Mouse (Mus musculus): Measurements from ENCODE around the gene Btg1. TPM values are rescaled to one million over a fixed set of nuclear protein-coding genes. Genes with fewer than 3 reads are reported as not detected.

The Btg1 gene
- polyA plus RNA-seq, 1 experiment from 2014 or later = 14.5 TPM

GRCm38 (mm10) chr10:96633145-96633516 is 16.3 kb downstream of the Btg1 start:
- WGBS (ENCODE audit: insufficient replicate concordance) = 33% methylated on average over 4 of the region's 4 CpGs
- H3K4me3 ChIP-seq (ENCODE audit: low read depth, low read length) = no peak overlapping the region
- no peak overlapping the region for H3K4me2 ChIP-seq (ENCODE audit: low read depth, low read length)
- H3K36me3 ChIP-seq (ENCODE audit: control insufficient read depth, insufficient read depth) = no peaks in the 10 kb centered on the region
- H3K27me3 ChIP-seq (ENCODE audit: control insufficient read depth, insufficient read depth, low read depth, low read length) = no peaks in the 10 kb centered on the region
- no peaks in the 10 kb centered on the region for H3K9me3 ChIP-seq (replicated peaks; ENCODE audit: control insufficient read depth, low read length)
- H3K27ac ChIP-seq (ENCODE audit: low read length) = no peak overlapping the region
- no peak overlapping the region for H3K9ac ChIP-seq (ENCODE audit: low read depth, low read length)
- ATAC-seq (ENCODE audit: low read depth) = no peak
- no peaks in the 10 kb centered on the region for H3K4me1 ChIP-seq (ENCODE audit: control insufficient read depth, low read depth, low read length)

DNA sequence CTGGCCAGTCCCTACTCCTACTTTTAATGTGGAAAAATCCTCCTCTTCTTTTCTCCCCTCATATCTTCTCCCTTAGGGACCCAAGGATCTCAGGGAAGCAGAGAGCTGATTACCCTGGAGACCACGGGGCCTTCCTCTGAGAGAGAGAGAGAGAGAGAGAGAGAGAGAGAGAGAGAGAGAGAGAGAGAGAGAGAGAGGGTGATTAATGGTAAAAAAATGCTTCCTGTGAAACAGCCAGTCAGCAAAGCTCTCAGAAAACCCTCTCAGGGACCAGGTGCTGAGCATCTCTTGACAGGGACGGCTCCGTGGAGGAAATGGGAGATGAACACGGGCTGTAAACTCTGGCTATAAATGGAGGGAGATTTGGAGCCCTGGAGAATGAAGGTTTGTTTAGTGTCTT is 18.7 kb downstream of the Btg1 start:
- WGBS (ENCODE audit: insufficient replicate concordance) = 45% methylated on average over 4 of the region's 4 CpGs
- Histone ChIP-seq H3K9me3 (replicated peaks; ENCODE audit: control insufficient read depth, low read length) (no peaks in the 10 kb centered on the region), H3K4me1 (ENCODE audit: control insufficient read depth, low read depth, low read length) (no peaks in the 10 kb centered on the region), H3K36me3 (ENCODE audit: control insufficient read depth, insufficient read depth) (no peaks in the 10 kb centered on the region), H3K9ac (ENCODE audit: low read depth, low read length) (no peak overlapping the region), H3K4me2 (ENCODE audit: low read depth, low read length) (no peak overlapping the region), H3K27ac (ENCODE audit: low read length) (no peak overlapping the region), H3K4me3 (ENCODE audit: low read depth, low read length) (no peak overlapping the region), H3K27me3 (ENCODE audit: control insufficient read depth, insufficient read depth, low read depth, low read length) (no peaks in the 10 kb centered on the region)
- no peak for ATAC-seq (ENCODE audit: low read depth)

DNA sequence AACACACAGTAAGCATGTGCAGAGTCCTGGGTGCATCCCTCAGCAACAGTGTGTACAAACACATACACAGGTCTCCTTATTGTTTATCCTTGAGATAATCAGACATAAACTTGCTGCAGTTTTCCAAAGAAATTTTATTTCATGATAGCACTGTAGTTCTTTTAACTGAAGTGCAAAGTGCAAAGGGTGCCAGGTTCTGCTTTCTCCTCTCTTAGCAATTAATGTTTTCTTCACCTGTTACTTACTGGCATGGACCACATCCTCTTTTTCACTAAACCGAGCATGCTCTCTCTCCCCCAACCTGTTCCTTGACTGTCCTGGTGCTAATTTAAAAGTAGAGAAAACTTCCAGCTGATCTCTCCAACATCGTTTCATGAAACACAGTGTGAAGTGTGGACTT is 21.7 kb downstream of the Btg1 start:
- no peak for ATAC-seq (ENCODE audit: low read depth)
- H3K9ac ChIP-seq (ENCODE audit: low read depth, low read length) = no peak overlapping the region
- H3K4me2 ChIP-seq (ENCODE audit: low read depth, low read length) = no peak overlapping the region
- no peaks in the 10 kb centered on the region for H3K36me3 ChIP-seq (ENCODE audit: control insufficient read depth, insufficient read depth)
- no peaks in the 10 kb centered on the region for H3K27me3 ChIP-seq (ENCODE audit: control insufficient read depth, insufficient read depth, low read depth, low read length)
- no peaks in the 10 kb centered on the region for H3K9me3 ChIP-seq (replicated peaks; ENCODE audit: control insufficient read depth, low read length)
- H3K4me3 ChIP-seq (ENCODE audit: low read depth, low read length) = no peak overlapping the region
- WGBS (ENCODE audit: insufficient replicate concordance) = 37% methylated on average over 2 of the region's 2 CpGs
- no peak overlapping the region for H3K27ac ChIP-seq (ENCODE audit: low read length)
- H3K4me1 ChIP-seq (ENCODE audit: control insufficient read depth, low read depth, low read length) = no peaks in the 10 kb centered on the region

GRCm38 (mm10) chr10:96642014-96642413 is 25.2 kb downstream of the Btg1 start:
- no peaks in the 10 kb centered on the region for H3K9me3 ChIP-seq (replicated peaks; ENCODE audit: control insufficient read depth, low read length)
- no peak overlapping the region for H3K4me3 ChIP-seq (ENCODE audit: low read depth, low read length)
- no peak for ATAC-seq (ENCODE audit: low read depth)
- WGBS (ENCODE audit: insufficient replicate concordance) = 57% methylated on average over 4 of the region's 4 CpGs
- H3K27me3 ChIP-seq (ENCODE audit: control insufficient read depth, insufficient read depth, low read depth, low read length) = no peaks in the 10 kb centered on the region
- H3K36me3 ChIP-seq (ENCODE audit: control insufficient read depth, insufficient read depth) = no peaks in the 10 kb centered on the region
- H3K4me1 ChIP-seq (ENCODE audit: control insufficient read depth, low read depth, low read length) = no peaks in the 10 kb centered on the region
- no peak overlapping the region for H3K4me2 ChIP-seq (ENCODE audit: low read depth, low read length)
- H3K9ac ChIP-seq (ENCODE audit: low read depth, low read length) = no peak overlapping the region
- H3K27ac ChIP-seq (ENCODE audit: low read length) = no peak overlapping the region

- 58% methylated on average over 6 of the region's 6 CpGs for WGBS (ENCODE audit: insufficient replicate concordance)
- Histone ChIP-seq H3K4me2 (ENCODE audit: low read depth, low read length) (no peak overlapping the region), H3K4me3 (ENCODE audit: low read depth, low read length) (no peak overlapping the region), H3K9ac (ENCODE audit: low read depth, low read length) (no peak overlapping the region), H3K36me3 (ENCODE audit: control insufficient read depth, insufficient read depth) (no peaks in the 10 kb centered on the region), H3K9me3 (replicated peaks; ENCODE audit: control insufficient read depth, low read length) (no peaks in the 10 kb centered on the region), H3K27ac (ENCODE audit: low read length) (no peak overlapping the region), H3K27me3 (ENCODE audit: control insufficient read depth, insufficient read depth, low read depth, low read length) (no peaks in the 10 kb centered on the region), H3K4me1 (ENCODE audit: control insufficient read depth, low read depth, low read length) (no peaks in the 10 kb centered on the region)
- ATAC-seq (ENCODE audit: low read depth) = no peak
Observed at GRCm38 (mm10) chr10:96642751-96643150, 25.9 kb downstream of the Btg1 start.

DNA sequence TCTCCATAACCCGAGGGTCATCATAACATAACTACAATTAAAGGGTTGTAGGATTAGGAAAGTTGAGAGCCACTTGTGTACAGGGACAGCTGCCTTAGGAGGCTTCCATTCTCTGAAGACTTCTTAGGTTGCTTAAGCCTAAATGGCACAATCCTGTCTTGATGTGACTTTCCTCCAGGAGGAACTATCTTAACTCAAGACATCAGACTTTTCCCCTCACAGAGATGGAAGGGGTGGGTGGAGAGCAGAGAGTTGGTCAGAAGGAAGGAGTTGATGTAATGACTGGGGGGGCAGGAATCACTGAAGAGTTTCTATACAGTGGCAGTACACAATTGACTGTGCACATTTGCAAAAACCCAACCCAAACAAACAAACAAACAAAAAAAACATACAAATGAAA is 28.4 kb downstream of the Btg1 start:
- no peaks in the 10 kb centered on the region for H3K36me3 ChIP-seq (ENCODE audit: control insufficient read depth, insufficient read depth)
- H3K9ac ChIP-seq (ENCODE audit: low read depth, low read length) = no peak overlapping the region
- no peak overlapping the region for H3K4me2 ChIP-seq (ENCODE audit: low read depth, low read length)
- no peak overlapping the region for H3K4me3 ChIP-seq (ENCODE audit: low read depth, low read length)
- H3K4me1 ChIP-seq (ENCODE audit: control insufficient read depth, low read depth, low read length) = no peaks in the 10 kb centered on the region
- H3K9me3 ChIP-seq (replicated peaks; ENCODE audit: control insufficient read depth, low read length) = no peaks in the 10 kb centered on the region
- no peak overlapping the region for H3K27ac ChIP-seq (ENCODE audit: low read length)
- H3K27me3 ChIP-seq (ENCODE audit: control insufficient read depth, insufficient read depth, low read depth, low read length) = no peaks in the 10 kb centered on the region
- 44% methylated on average over 1 of the region's 1 CpGs for WGBS (ENCODE audit: insufficient replicate concordance)
- ATAC-seq (ENCODE audit: low read depth) = no peak

DNA sequence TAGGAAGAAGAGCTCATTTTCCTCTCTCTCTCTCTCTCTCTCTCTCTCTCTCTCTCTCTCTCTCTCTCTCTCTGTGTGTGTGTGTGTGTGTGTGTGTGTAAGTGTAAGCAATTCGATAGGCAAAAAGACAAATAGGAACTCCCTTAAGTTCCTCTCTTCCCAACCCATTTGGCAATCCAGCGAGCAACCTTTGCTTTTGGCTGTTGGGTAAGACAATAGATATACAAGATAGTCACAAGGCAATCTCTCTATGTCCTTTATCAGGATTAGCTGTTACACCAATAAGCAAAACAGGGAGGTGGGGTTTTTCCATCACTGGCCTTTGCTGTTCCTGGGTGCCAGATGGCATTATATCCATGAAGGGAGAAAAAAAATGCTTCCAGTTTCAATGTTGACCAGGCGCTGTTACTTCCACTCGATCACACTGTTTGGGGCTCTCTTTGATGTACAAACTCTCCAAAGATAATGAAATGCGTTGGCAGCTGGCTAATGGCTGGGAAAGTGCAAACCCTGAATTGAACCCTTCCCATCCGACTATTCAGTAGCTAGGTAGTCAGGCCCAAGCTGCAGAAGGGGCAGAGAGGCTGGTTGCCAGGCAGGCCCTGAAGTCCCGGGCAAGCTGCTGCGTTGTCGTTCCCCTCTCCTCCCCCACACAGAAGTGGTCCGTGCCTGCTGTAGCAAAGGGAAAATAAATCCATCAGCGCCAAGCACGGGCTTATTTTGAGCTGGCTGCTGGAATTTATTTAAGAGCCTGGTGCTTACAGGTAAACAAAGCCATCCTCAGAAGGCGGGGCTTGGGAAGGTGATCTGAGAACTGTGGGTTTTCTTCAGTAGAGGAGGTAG is 29.4 kb downstream of the Btg1 start:
- no peak overlapping the region for H3K4me3 ChIP-seq (ENCODE audit: low read depth, low read length)
- WGBS (ENCODE audit: insufficient replicate concordance) = 29% methylated on average over 13 of the region's 13 CpGs
- H3K9me3 ChIP-seq (replicated peaks; ENCODE audit: control insufficient read depth, low read length) = no peaks in the 10 kb centered on the region
- H3K27me3 ChIP-seq (ENCODE audit: control insufficient read depth, insufficient read depth, low read depth, low read length) = no peaks in the 10 kb centered on the region
- no peak overlapping the region for H3K9ac ChIP-seq (ENCODE audit: low read depth, low read length)
- no peaks in the 10 kb centered on the region for H3K36me3 ChIP-seq (ENCODE audit: control insufficient read depth, insufficient read depth)
- no peaks in the 10 kb centered on the region for H3K4me1 ChIP-seq (ENCODE audit: control insufficient read depth, low read depth, low read length)
- ATAC-seq (ENCODE audit: low read depth) = no peak
- H3K4me2 ChIP-seq (ENCODE audit: low read depth, low read length) = no peak overlapping the region; the same call in 1 of the 2 replicates
- no peak overlapping the region for H3K27ac ChIP-seq (ENCODE audit: low read length)

- Histone ChIP-seq H3K9me3 (replicated peaks; ENCODE audit: control insufficient read depth, low read length) (no peaks in the 10 kb centered on the region), H3K4me3 (ENCODE audit: low read depth, low read length) (no peak overlapping the region), H3K36me3 (ENCODE audit: control insufficient read depth, insufficient read depth) (no peaks in the 10 kb centered on the region), H3K27me3 (ENCODE audit: control insufficient read depth, insufficient read depth, low read depth, low read length) (no peaks in the 10 kb centered on the region), H3K27ac (ENCODE audit: low read length) (no peak overlapping the region), H3K9ac (ENCODE audit: low read depth, low read length) (no peak overlapping the region), H3K4me2 (ENCODE audit: low read depth, low read length) (no peak overlapping the region), H3K4me1 (ENCODE audit: control insufficient read depth, low read depth, low read length) (no peaks in the 10 kb centered on the region)
- ATAC-seq (ENCODE audit: low read depth) = no peak
- 52% methylated on average over 5 of the region's 5 CpGs for WGBS (ENCODE audit: insufficient replicate concordance)
Observed at GRCm38 (mm10) chr10:96646867-96647462, 30.2 kb downstream of the Btg1 start.

DNA sequence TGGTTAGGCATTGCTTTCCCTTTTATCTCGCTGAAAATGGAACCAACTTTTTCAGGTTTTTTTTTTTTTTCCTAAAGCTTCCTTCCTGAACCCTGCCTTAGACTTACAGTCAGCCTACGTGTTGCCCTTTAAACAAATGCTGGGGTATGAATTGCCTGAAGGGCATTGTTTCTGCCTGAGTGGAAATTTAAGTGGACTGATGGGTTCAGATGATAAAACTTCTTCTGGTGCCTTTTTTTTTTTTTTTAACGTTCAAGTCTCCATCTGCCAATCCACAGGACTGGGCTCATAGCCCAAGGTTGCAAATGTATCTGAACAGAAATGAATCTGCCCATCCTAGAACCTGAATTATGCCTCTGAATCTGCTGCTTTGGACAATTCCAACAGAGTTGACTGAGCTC is 31.4 kb downstream of the Btg1 start:
- H3K27ac ChIP-seq (ENCODE audit: low read length) = no peak overlapping the region
- WGBS (ENCODE audit: insufficient replicate concordance) = 21% methylated on average over 3 of the region's 3 CpGs
- H3K4me1 ChIP-seq (ENCODE audit: control insufficient read depth, low read depth, low read length) = no peaks in the 10 kb centered on the region
- H3K4me3 ChIP-seq (ENCODE audit: low read depth, low read length) = no peak overlapping the region
- H3K4me2 ChIP-seq (ENCODE audit: low read depth, low read length) = no peak overlapping the region
- no peak overlapping the region for H3K9ac ChIP-seq (ENCODE audit: low read depth, low read length)
- ATAC-seq (ENCODE audit: low read depth) = no peak
- no peaks in the 10 kb centered on the region for H3K27me3 ChIP-seq (ENCODE audit: control insufficient read depth, insufficient read depth, low read depth, low read length)
- no peaks in the 10 kb centered on the region for H3K9me3 ChIP-seq (replicated peaks; ENCODE audit: control insufficient read depth, low read length)
- H3K36me3 ChIP-seq (ENCODE audit: control insufficient read depth, insufficient read depth) = no peaks in the 10 kb centered on the region
